Mouse (Mus musculus): ENCODE measurements around the gene Cyp17a1. TPM values are rescaled to one million over a fixed set of nuclear protein-coding genes. Genes with fewer than 3 reads are reported as not detected.
A peak's percentile ranks its signal among the peaks of the same experiment; 100 is the strongest.

Cyp17a1 gene
- total and polyA plus RNA-seq, 2 experiments: 85.1 to 193 TPM

- Histone ChIP-seq H3K9ac (ENCODE audit: low read depth, low read length) (no peak overlapping the region), H3K79me2 (ENCODE audit: control insufficient read depth, insufficient read depth, low read length) (peaks cover under 1% of the 10 kb centered on the region; the same call in 1 of the 2 replicates), H3K27ac (replicated peaks; ENCODE audit: insufficient read depth, low read depth, low read length) (no peak overlapping the region), H3K4me1 (ENCODE audit: control insufficient read depth, insufficient read depth, low read length) (peaks cover 9% of the 10 kb centered on the region), H3K27me3 (ENCODE audit: control insufficient read depth, insufficient read depth, low read length) (no peaks in the 10 kb centered on the region), H3K4me3 (ENCODE audit: insufficient read depth, low read depth, low read length) (no peak overlapping the region), H3K36me3 (ENCODE audit: control insufficient read depth, insufficient read depth, low read length) (peaks cover 39% of the 10 kb centered on the region)
- DNase-seq (ENCODE audit: extremely low read depth, low read depth, low spot score): no peak
- WGBS: 94% methylated on average over 14 of the region's 14 CpGs
- TF ChIP-seq CTCF (IDR thresholded peaks at IDR 0.05; ENCODE audit: low read depth, low read length) (no peak), POLR2A (IDR thresholded peaks at IDR 0.05; ENCODE audit: extremely low read depth, insufficient read depth, low read length) (no peak)
These were observed 19.2 kb downstream of the Cyp17a1 start for GRCm38 (mm10) chr19:46653616-46654235.

GRCm38 (mm10) chr19:46653188-46653587 is 19.8 kb downstream of the Cyp17a1 start:
- no peak overlapping the region for H3K4me3 ChIP-seq (ENCODE audit: insufficient read depth, low read depth, low read length)
- H3K9ac ChIP-seq (ENCODE audit: low read depth, low read length): no peak overlapping the region
- no peak for DNase-seq (ENCODE audit: extremely low read depth, low read depth, low spot score)
- peaks cover 4% of the 10 kb centered on the region; the same call in 1 of the 2 replicates for H3K79me2 ChIP-seq (ENCODE audit: control insufficient read depth, insufficient read depth, low read length)
- H3K27me3 ChIP-seq (ENCODE audit: control insufficient read depth, insufficient read depth, low read length): no peaks in the 10 kb centered on the region
- TF ChIP-seq POLR2A (IDR thresholded peaks at IDR 0.05; ENCODE audit: extremely low read depth, insufficient read depth, low read length): no peak
- no peak for TF ChIP-seq CTCF (IDR thresholded peaks at IDR 0.05; ENCODE audit: low read depth, low read length)
- H3K4me1 ChIP-seq (ENCODE audit: control insufficient read depth, insufficient read depth, low read length): peaks cover 6% of the 10 kb centered on the region
- WGBS: 77% methylated on average over 5 of the region's 5 CpGs
- H3K36me3 ChIP-seq (ENCODE audit: control insufficient read depth, insufficient read depth, low read length): peaks cover 43% of the 10 kb centered on the region
- no peak overlapping the region for H3K27ac ChIP-seq (replicated peaks; ENCODE audit: insufficient read depth, low read depth, low read length)

- WGBS: 83% methylated on average over 14 of the region's 14 CpGs
- DNase-seq (ENCODE audit: extremely low read depth, low read depth, low spot score): no peak
- Histone ChIP-seq H3K4me3 (ENCODE audit: insufficient read depth, low read depth, low read length) (no peak overlapping the region), H3K79me2 (ENCODE audit: control insufficient read depth, insufficient read depth, low read length) (peaks cover 15% of the 10 kb centered on the region; the same call in 1 of the 2 replicates), H3K4me1 (ENCODE audit: control insufficient read depth, insufficient read depth, low read length) (peaks cover 27% of the 10 kb centered on the region), H3K27me3 (ENCODE audit: control insufficient read depth, insufficient read depth, low read length) (no peaks in the 10 kb centered on the region), H3K9ac (ENCODE audit: low read depth, low read length) (no peak overlapping the region), H3K36me3 (ENCODE audit: control insufficient read depth, insufficient read depth, low read length) (peaks cover 30% of the 10 kb centered on the region), H3K27ac (replicated peaks; ENCODE audit: insufficient read depth, low read depth, low read length) (no peak overlapping the region)
- no peak for TF ChIP-seq CTCF (IDR thresholded peaks at IDR 0.05; ENCODE audit: low read depth, low read length)
- TF ChIP-seq POLR2A (IDR thresholded peaks at IDR 0.05; ENCODE audit: extremely low read depth, insufficient read depth, low read length): no peak
These were observed 24.4 kb downstream of the Cyp17a1 start for GRCm38 (mm10) chr19:46648565-46648964.

GRCm38 (mm10) chr19:46647850-46648249 is 25.1 kb downstream of the Cyp17a1 start:
- H3K36me3 ChIP-seq (ENCODE audit: control insufficient read depth, insufficient read depth, low read length): peaks cover 23% of the 10 kb centered on the region; the same call in 1 of the 2 replicates
- H3K4me3 ChIP-seq (ENCODE audit: insufficient read depth, low read depth, low read length): no peak overlapping the region
- DNase-seq (ENCODE audit: extremely low read depth, low read depth, low spot score): no peak
- H3K27me3 ChIP-seq (ENCODE audit: control insufficient read depth, insufficient read depth, low read length): no peaks in the 10 kb centered on the region
- no peak overlapping the region for H3K9ac ChIP-seq (ENCODE audit: low read depth, low read length)
- 70% methylated on average over 8 of the region's 8 CpGs for WGBS
- H3K79me2 ChIP-seq (ENCODE audit: control insufficient read depth, insufficient read depth, low read length): peaks cover 17% of the 10 kb centered on the region; the same call in 1 of the 2 replicates
- peaks cover 32% of the 10 kb centered on the region for H3K4me1 ChIP-seq (ENCODE audit: control insufficient read depth, insufficient read depth, low read length)
- no peak overlapping the region for H3K27ac ChIP-seq (replicated peaks; ENCODE audit: insufficient read depth, low read depth, low read length)
- TF ChIP-seq POLR2A (IDR thresholded peaks at IDR 0.05; ENCODE audit: extremely low read depth, insufficient read depth, low read length) (no peak), CTCF (IDR thresholded peaks at IDR 0.05; ENCODE audit: low read depth, low read length) (peak; percentile 32; the same call in 1 of the 2 replicates)

GRCm38 (mm10) chr19:46647254-46647653 is 25.7 kb downstream of the Cyp17a1 start:
- Histone ChIP-seq H3K27ac (replicated peaks; ENCODE audit: insufficient read depth, low read depth, low read length) (no peak overlapping the region), H3K79me2 (ENCODE audit: control insufficient read depth, insufficient read depth, low read length) (peaks cover 23% of the 10 kb centered on the region; the same call in 1 of the 2 replicates), H3K36me3 (ENCODE audit: control insufficient read depth, insufficient read depth, low read length) (peaks cover 21% of the 10 kb centered on the region; the same call in 1 of the 2 replicates), H3K4me3 (ENCODE audit: insufficient read depth, low read depth, low read length) (no peak overlapping the region), H3K27me3 (ENCODE audit: control insufficient read depth, insufficient read depth, low read length) (no peaks in the 10 kb centered on the region), H3K9ac (ENCODE audit: low read depth, low read length) (no peak overlapping the region), H3K4me1 (ENCODE audit: control insufficient read depth, insufficient read depth, low read length) (peaks cover 38% of the 10 kb centered on the region)
- TF ChIP-seq CTCF (IDR thresholded peaks at IDR 0.05; ENCODE audit: low read depth, low read length) (no peak), POLR2A (IDR thresholded peaks at IDR 0.05; ENCODE audit: extremely low read depth, insufficient read depth, low read length) (no peak)
- no peak for DNase-seq (ENCODE audit: extremely low read depth, low read depth, low spot score)
- 58% methylated on average over 3 of the region's 3 CpGs for WGBS

GRCm38 (mm10) chr19:46646041-46646481 is 26.9 kb downstream of the Cyp17a1 start:
- Histone ChIP-seq H3K4me3 (ENCODE audit: insufficient read depth, low read depth, low read length) (no peak overlapping the region), H3K4me1 (ENCODE audit: control insufficient read depth, insufficient read depth, low read length) (peaks cover 49% of the 10 kb centered on the region), H3K36me3 (ENCODE audit: control insufficient read depth, insufficient read depth, low read length) (peaks cover 17% of the 10 kb centered on the region; the same call in 1 of the 2 replicates), H3K27me3 (ENCODE audit: control insufficient read depth, insufficient read depth, low read length) (no peaks in the 10 kb centered on the region), H3K79me2 (ENCODE audit: control insufficient read depth, insufficient read depth, low read length) (peaks cover 25% of the 10 kb centered on the region; the same call in 1 of the 2 replicates), H3K27ac (replicated peaks; ENCODE audit: insufficient read depth, low read depth, low read length) (peak overlapping the region; percentile 93), H3K9ac (ENCODE audit: low read depth, low read length) (peak overlapping the region; percentile 25)
- TF ChIP-seq POLR2A (IDR thresholded peaks at IDR 0.05; ENCODE audit: extremely low read depth, insufficient read depth, low read length) (no peak), CTCF (IDR thresholded peaks at IDR 0.05; ENCODE audit: low read depth, low read length) (no peak)
- WGBS: 19% methylated on average over 12 of the region's 12 CpGs
- DNase-seq (ENCODE audit: extremely low read depth, low read depth, low spot score): peak; percentile 97

All from liver, adult 2 months (tissue).